Mouse (Mus musculus) spleen, postnatal 4 days (tissue): ENCODE results near the gene Gm15080.
"Not testable (repeated sequence)": the region's sequence is repeated elsewhere in the genome, so short reads cannot be mapped to it uniquely, and the experiment has no call there.

Experiments
- DNase-seq, 2 experiments: peaks; one replicate each; pipeline ENCODE4 v3.0.0; 2022; ENCODE audit warnings: low spot score in 2 of 2

Gene Gm15080

GRCm38 (mm10) chrX:147992693-147993092, at the start of gene Gm15080:
Gene Gm15080 (plus strand): TSS chrX:147992993.
- not testable (repeated sequence) for DNase-seq
